Mouse (Mus musculus) E14TG2a.4 (cell line): ENCODE data around the gene Elp1.

ENCODE experiments used
- CTCF ChIP-seq: conservative IDR thresholded peaks from 2 replicates; pipeline ENCODE4 v1.5.1; 2014; ENCODE audit warnings: low read length
- NANOG ChIP-seq: IDR thresholded peaks from 2 replicates; pipeline ENCODE4 v1.6.1; 2014; ENCODE audit warnings: borderline replicate concordance, low read length, mixed read lengths
- POU5F1 ChIP-seq: IDR thresholded peaks from 2 replicates; pipeline ENCODE4 v1.6.1; 2014; ENCODE audit warnings: low read length, borderline replicate concordance

- TF ChIP-seq CTCF (no peak), POU5F1 (no peak), NANOG (no peak)
Measured at GRCm38 (mm10) chr4:56802669-56803150, 579 bp upstream of the Elp1 start.
